In the genomic region with DNA sequence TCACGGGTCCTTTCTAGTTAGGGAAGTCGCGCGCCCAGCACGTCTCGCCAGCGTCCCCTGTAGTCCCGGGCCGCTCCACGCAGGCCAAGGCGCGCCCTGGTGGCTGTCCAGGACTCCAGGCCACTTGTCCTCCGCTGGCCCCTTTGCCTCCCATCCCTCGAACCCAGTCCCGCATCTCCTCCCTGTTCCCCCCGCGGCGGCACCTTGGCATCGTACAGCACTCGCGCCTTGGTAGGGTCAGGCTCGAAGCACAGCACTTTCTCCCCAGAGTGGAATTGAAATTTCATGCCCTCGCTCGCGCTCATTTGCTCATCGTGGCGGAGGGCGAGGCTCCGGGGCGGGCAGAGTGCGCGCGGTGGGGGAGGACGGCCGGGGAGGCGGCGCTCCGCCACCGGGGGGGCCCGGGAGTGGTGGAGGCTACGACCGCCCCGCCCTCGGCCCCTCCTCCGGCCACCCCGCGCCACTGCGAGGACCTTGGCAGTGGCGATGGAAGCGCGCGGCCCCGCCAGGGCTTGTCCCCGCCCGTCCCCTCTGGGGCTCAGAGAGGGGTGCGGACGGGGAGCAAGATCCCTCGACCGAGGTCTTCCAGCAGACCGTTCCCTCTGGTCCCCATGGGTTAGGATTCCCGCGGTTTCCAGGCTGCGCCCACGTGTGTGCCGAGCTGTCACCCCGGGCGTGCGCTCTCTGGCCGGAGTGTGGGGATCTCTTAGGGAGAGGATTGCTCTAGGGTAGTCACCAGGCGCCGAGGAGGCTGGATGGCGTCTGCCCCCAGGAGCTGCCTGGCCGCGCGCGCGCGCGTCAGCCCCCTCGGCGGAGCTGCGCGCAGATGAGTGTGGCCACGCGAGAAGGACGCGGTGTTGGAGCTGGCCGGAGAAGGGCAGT, we compare ENCODE assay signal across 8 mouse cellular contexts. TPM values are rescaled to one million over a fixed set of nuclear protein-coding genes. Genes with fewer than 3 reads are reported as not detected.
DNase-seq lines count a peak whose midpoint lies in the region; ATAC-seq and TF ChIP-seq lines count a peak whose summit lies in the region.

A gene (minus strand): TSS at position 374 of the 882 bp plus-strand sequence.

- TF ChIP-seq CTCF in Patski (IDR thresholded peaks at IDR 0.05): no peak

- H3K4me1 ChIP-seq in hindbrain, embryonic 13.5 days (replicated peaks): 0 out of 2 replicates have a peak, but pooled peaks cover 4% of the 10 kb centered on the region

- WGBS in hindbrain, embryonic 13.5 days: 21% methylated on average over 66 of the region's 88 CpGs

- ATAC-seq in Patski: peak; percentile 78
- peak; percentile 94 for ATAC-seq in hindbrain, embryonic 13.5 days (ENCODE audit: low FRiP score)

- H3K27ac ChIP-seq in hindbrain, embryonic 13.5 days: peak within 1 kb of the TSS; percentile 93

- no peaks in the 10 kb centered on the region for H3K9me3 ChIP-seq in hindbrain, embryonic 13.5 days

- CTCF ChIA-PET in Patski (lab: Charles Lee): no interaction called here

- in situ Hi-C loops in Patski (cut with MboI; ENCODE audit: low pct_unique_long_range_greater_than_20kb): loop anchor here (25.0 kb wide), 1 partner anchor 614 kb away; no protein-coding TSS in a partner anchor

- H3K4me2 ChIP-seq in hindbrain, embryonic 13.5 days: peak within 1 kb of the TSS; percentile 74

- H3K36me3 ChIP-seq in hindbrain, embryonic 13.5 days: peaks cover 6% of the 10 kb centered on the region; the same call in 1 of the 2 replicates

- H3K4me3 ChIP-seq in hindbrain, embryonic 13.5 days: peak within 1 kb of the TSS; percentile 54

- no peaks in the 10 kb centered on the region for H3K27me3 ChIP-seq in Patski
- no peaks in the 10 kb centered on the region for H3K27me3 ChIP-seq in hindbrain, embryonic 13.5 days

- DNase-seq in Patski (ENCODE audit: low read depth, low spot score): no peak
- DNase-seq in cerebellum, postnatal 14 days: peak; percentile 89 to 90
- DNase-seq in frontal cortex, postnatal 25 days (ENCODE audit: low spot score in 2 of 2): peak; percentile 44 to 60
- DNase-seq in layer of hippocampus, postnatal 25 days (ENCODE audit: extremely low spot score in 1 of 2, low spot score in 1 of 2): peak; percentile 60 to 65
- DNase-seq in lung, postnatal 14 days: peak; percentile 82
- peak; percentile 86 for DNase-seq in ovary, postnatal 36 days (ENCODE audit: low spot score)
- peak; percentile 81 for DNase-seq in thymus, postnatal 25 days

- H3K9ac ChIP-seq in hindbrain, embryonic 13.5 days: peak within 1 kb of the TSS; percentile 76

- POLR2A ChIA-PET in Patski (lab: Charles Lee): no interaction called here

RNA-seq across cellular contexts. Expression of the gene that starts here (rescaled TPM):
- polyA plus RNA-seq in Patski (2021): 68.3 TPM
- 17.1 and 19.0 TPM in 2 replicates for polyA plus RNA-seq in hindbrain, embryonic 13.5 days (2015; fragmentation: Nextera tagmentation; extraction: Ambion mirVana)
- 10 to 100 TPM; 21.2 to 22.9 TPM for total RNA-seq in layer of hippocampus, postnatal 25 days (2021)
